Mouse (Mus musculus) MEL (cell line): ENCODE measurements around the gene Rcan1. TPM values are rescaled to one million over a fixed set of nuclear protein-coding genes. Genes with fewer than 3 reads are reported as not detected.

Experiments used
- CHD1 ChIP-seq: IDR thresholded peaks from 2 replicates; pipeline ENCODE4 v1.6.1; 2012; ENCODE audit warnings: low read depth, mild to moderate bottlenecking, inconsistent platforms, low read length, improper control_type of control experiment
- CTCF ChIP-seq, 3 experiments: IDR thresholded peaks in 2 of 3; conservative IDR thresholded peaks in 1 of 3; 2 replicates each; pipeline ENCODE4 v1.5.1; 2011 to 2012; ENCODE audit warnings: low read length in 3 of 3, low read depth in 2 of 3, mild to moderate bottlenecking in 2 of 3, improper control_type of control experiment in 1 of 3, inconsistent platforms in 1 of 3, mixed read lengths in 1 of 3, moderate library complexity in 1 of 3; ENCODE audit not compliant: control insufficient read depth in 1 of 3, insufficient read depth in 1 of 3, poor library complexity in 1 of 3, severe bottlenecking in 1 of 3
- E2F4 ChIP-seq: IDR thresholded peaks from 2 replicates; pipeline ENCODE4 v1.6.1; 2011; ENCODE audit warnings: low read depth, low read length, improper control_type of control experiment, borderline replicate concordance
- ETS1 ChIP-seq: IDR thresholded peaks from 2 replicates; pipeline ENCODE4 v1.6.1; 2012; ENCODE audit warnings: low read depth, mild to moderate bottlenecking, inconsistent platforms, low read length, improper control_type of control experiment, moderate library complexity
- GABPA ChIP-seq: IDR thresholded peaks from 2 replicates; pipeline ENCODE4 v1.6.1; 2012; ENCODE audit warnings: low read depth, mild to moderate bottlenecking, inconsistent platforms, low read length, improper control_type of control experiment, moderate library complexity
- GATA1 ChIP-seq: IDR thresholded peaks from 2 replicates; pipeline ENCODE4 v1.6.1; 2011; ENCODE audit warnings: low read depth, low read length, improper control_type of control experiment
- HCFC1 ChIP-seq: IDR thresholded peaks from 2 replicates; pipeline ENCODE4 v1.6.1; 2012; ENCODE audit warnings: low read depth, mild to moderate bottlenecking, inconsistent platforms, low read length, improper control_type of control experiment, moderate library complexity
- JUND ChIP-seq: IDR thresholded peaks from 2 replicates; pipeline ENCODE4 v1.6.1; 2011; ENCODE audit warnings: low read depth, mild to moderate bottlenecking, improper control_type of control experiment, low read length
- KAT2A ChIP-seq: conservative IDR thresholded peaks from 2 replicates; pipeline ENCODE4 v1.6.1; 2012; ENCODE audit warnings: low read depth, low read length, improper control_type of control experiment, inconsistent platforms
- MAFK ChIP-seq: IDR thresholded peaks from 2 replicates; pipeline ENCODE4 v1.6.1; 2011; ENCODE audit warnings: low read depth, mild to moderate bottlenecking, low read length, improper control_type of control experiment, borderline replicate concordance
- MEF2A ChIP-seq: IDR thresholded peaks from 2 replicates; pipeline ENCODE4 v1.6.1; 2014; ENCODE audit warnings: low read depth, mild to moderate bottlenecking, inconsistent platforms, low read length, improper control_type of control experiment; ENCODE audit not compliant: poor library complexity, insufficient replicate concordance, severe bottlenecking; ENCODE audit errors: extremely low read depth
- MYB ChIP-seq: IDR thresholded peaks from 2 replicates; pipeline ENCODE4 v1.6.1; 2011; ENCODE audit warnings: mild to moderate bottlenecking, low read depth, low read length, improper control_type of control experiment
- MYC ChIP-seq: IDR thresholded peaks from 2 replicates; pipeline ENCODE4 v1.6.1; 2011; ENCODE audit warnings: low read depth, mild to moderate bottlenecking, low read length, improper control_type of control experiment, moderate library complexity
- POLR2A ChIP-seq, 2 experiments: IDR thresholded peaks; 2 replicates each; pipeline ENCODE4 v1.6.1; 2011 to 2012; ENCODE audit warnings: low read length in 2 of 2, mild to moderate bottlenecking in 2 of 2, control low read depth in 1 of 2, improper control_type of control experiment in 1 of 2, low read depth in 1 of 2, moderate library complexity in 1 of 2; ENCODE audit not compliant: control insufficient read depth in 1 of 2, insufficient read depth in 1 of 2, poor library complexity in 1 of 2
- POLR2AphosphoS5 ChIP-seq: IDR thresholded peaks from 2 replicates; pipeline ENCODE4 v1.6.1; 2012; ENCODE audit warnings: low read depth, borderline replicate concordance, mild to moderate bottlenecking, inconsistent platforms, low read length, moderate library complexity, mixed read lengths
- RAD21 ChIP-seq: IDR thresholded peaks from 2 replicates; pipeline ENCODE4 v1.6.1; 2011; ENCODE audit warnings: mild to moderate bottlenecking, low read depth, low read length, improper control_type of control experiment
- RCOR1 ChIP-seq: IDR thresholded peaks from 2 replicates; pipeline ENCODE4 v1.6.1; 2012; ENCODE audit warnings: low read depth, mild to moderate bottlenecking, inconsistent platforms, low read length, improper control_type of control experiment
- TAL1 ChIP-seq: IDR thresholded peaks from 2 replicates; pipeline ENCODE4 v1.6.1; 2012; ENCODE audit warnings: mild to moderate bottlenecking, inconsistent platforms, low read length, moderate library complexity, mixed read lengths
- TBP ChIP-seq: IDR thresholded peaks from 2 replicates; pipeline ENCODE4 v1.8.0; 2011; ENCODE audit warnings: low read depth, low read length, improper control_type of control experiment
- TCF12 ChIP-seq: IDR thresholded peaks from 2 replicates; pipeline ENCODE4 v1.6.1; 2014; ENCODE audit warnings: low read depth, mild to moderate bottlenecking, inconsistent platforms, low read length, improper control_type of control experiment, moderate library complexity
- UBTF ChIP-seq: IDR thresholded peaks from 2 replicates; pipeline ENCODE4 v1.6.1; 2012; ENCODE audit warnings: low read depth, mild to moderate bottlenecking, inconsistent platforms, low read length, improper control_type of control experiment, moderate library complexity, borderline replicate concordance; ENCODE audit not compliant: insufficient read depth
- USF1 ChIP-seq: IDR thresholded peaks from 2 replicates; pipeline ENCODE4 v1.6.1; 2014; ENCODE audit warnings: low read depth, mild to moderate bottlenecking, inconsistent platforms, low read length, improper control_type of control experiment, moderate library complexity
- ZMIZ1 ChIP-seq: IDR thresholded peaks from 2 replicates; pipeline ENCODE4 v1.6.1; 2012; ENCODE audit warnings: low read depth, mild to moderate bottlenecking, inconsistent platforms, low read length, improper control_type of control experiment, moderate library complexity
- ZNF384 ChIP-seq: IDR thresholded peaks from 2 replicates; pipeline ENCODE4 v1.6.1; 2012; ENCODE audit warnings: low read depth, mild to moderate bottlenecking, inconsistent platforms, low read length, improper control_type of control experiment
- polyA plus RNA-seq, 2 experiments: library from polyadenylated mRNA; stranded (reverse) in 1 of 2; unstranded in 1 of 2; fragments of >175 nt in 1 of 2; fragments of >200 nt in 1 of 2; gene quantifications; 2 replicates each; pipeline versions ENCODE4 v1.2.1 to v1.2.4; 2012; ENCODE audit warnings: low replicate concordance in 2 of 2, low read depth in 1 of 2; ENCODE audit not compliant: insufficient read length in 2 of 2, insufficient read depth in 1 of 2, missing spikeins in 1 of 2
- total RNA-seq: library from RNA; depleted of rRNA; stranded (reverse); fragments of 300-350 nt; gene quantifications from 2 replicates; pipeline ENCODE4 v1.2.3, GENCODE M21; 2012

Gene Rcan1
- total and polyA plus RNA-seq, 3 experiments: 9.5 to 14.6 TPM; not detected in 1

DNA sequence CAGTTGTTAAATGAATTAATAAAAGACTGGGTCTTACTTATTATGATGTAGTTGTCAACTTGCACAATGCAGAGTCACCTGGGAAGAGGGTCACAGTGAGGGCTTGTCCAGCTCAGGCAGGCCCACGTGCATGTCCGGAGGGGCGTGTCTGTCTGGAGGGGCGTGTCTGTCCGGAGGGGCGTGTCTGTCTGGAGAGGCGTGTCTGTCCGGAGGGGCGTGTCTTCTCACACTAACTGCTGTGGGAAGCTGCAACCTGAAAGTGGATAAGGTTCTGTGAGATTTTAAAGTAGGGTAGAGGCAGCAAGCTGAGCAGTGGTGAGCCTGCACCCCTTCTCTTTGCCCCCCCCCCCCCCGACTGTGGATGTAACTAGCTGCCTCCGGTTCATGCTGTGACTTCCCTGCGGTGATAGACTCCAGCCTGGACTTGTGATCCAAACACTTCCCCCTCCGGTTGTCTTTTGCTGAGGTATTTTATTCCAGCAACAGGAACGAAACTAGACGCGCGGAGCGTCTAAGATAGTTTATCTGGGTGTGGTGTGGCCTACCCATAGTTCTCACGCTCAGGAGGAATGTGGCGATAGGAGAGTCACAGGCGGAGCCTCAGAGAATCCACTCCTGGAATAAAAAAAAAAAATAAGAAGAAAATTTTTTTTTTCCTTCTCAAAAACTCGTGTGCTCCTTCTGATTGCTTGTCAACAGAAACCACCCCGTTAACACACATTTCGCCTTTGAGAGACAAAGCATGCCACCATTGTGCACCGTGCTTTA, 4.6 kb upstream of the Rcan1 start (continued):
- TF ChIP-seq CTCF (IDR thresholded peaks at IDR 0.05 in 2 of 3, conservative IDR thresholded peaks at IDR 0.05 in 1 of 3; ENCODE audit: control insufficient read depth in 1 of 3, insufficient read depth in 1 of 3, low read depth in 2 of 3, low read length in 3 of 3, poor library complexity in 1 of 3, severe bottlenecking in 1 of 3): no peak
- no peak for TF ChIP-seq ZMIZ1
- TF ChIP-seq GABPA: no peak
- no peak for TF ChIP-seq MYB
- TF ChIP-seq E2F4: no peak
- 0 out of 2 replicates have a peak, but pooled peaks have one; percentile 54 for TF ChIP-seq MYC
- 0 out of 2 replicates have a peak, but pooled peaks have one; percentile 79 for TF ChIP-seq CHD1
- peak; percentile 93 for TF ChIP-seq ZNF384
- peak; percentile 40; the same call in 1 of the 2 replicates for TF ChIP-seq TBP
- TF ChIP-seq TAL1: no peak
- peak; percentile 84 for TF ChIP-seq ETS1
- TF ChIP-seq RCOR1: peak; percentile 36; the same call in 1 of the 2 replicates
- no peak for TF ChIP-seq JUND
- no peak for TF ChIP-seq USF1
- no peak for TF ChIP-seq POLR2A (IDR thresholded peaks at IDR 0.05; ENCODE audit: control insufficient read depth in 1 of 2, insufficient read depth in 1 of 2, low read depth in 1 of 2, low read length in 2 of 2, poor library complexity in 1 of 2)
- no peak for TF ChIP-seq POLR2AphosphoS5
- peak; percentile 41; the same call in 1 of the 2 replicates for TF ChIP-seq HCFC1
- peak; percentile 70 for TF ChIP-seq TCF12
- 0 out of 2 replicates have a peak, but pooled peaks have one; percentile 13 for TF ChIP-seq MAFK
- no peak for TF ChIP-seq UBTF
- no peak for TF ChIP-seq KAT2A
- no peak for TF ChIP-seq RAD21
- TF ChIP-seq MEF2A: no peak
- peak; percentile 83 for TF ChIP-seq GATA1
